Mouse (Mus musculus): ENCODE data around the gene Vcan. TPM values are rescaled to one million over a fixed set of nuclear protein-coding genes. Genes with fewer than 3 reads are reported as not detected.

The Vcan gene
- 0.40 and 1.0 TPM in 2 replicates for polyA plus RNA-seq (2012; rRNA removed)

GRCm38 (mm10) chr13:89741766-89742685, at the start of gene Vcan:
Vcan (minus strand) TSS chr13:89742509.
- Histone ChIP-seq H3K27me3 (ENCODE audit: control insufficient read depth, insufficient read depth, low read length) (peaks cover 14% of the 10 kb centered on the region), H3K4me1 (ENCODE audit: control insufficient read depth, insufficient read depth, insufficient read length) (peaks cover 2% of the 10 kb centered on the region; the same call in 1 of the 2 replicates), H3K27ac (ENCODE audit: insufficient read depth, low read length) (no peak within 1 kb of the TSS), H3K4me3 (ENCODE audit: extremely low read depth, insufficient read depth, insufficient read length) (peak within 1 kb of the TSS; percentile 20; the same call in 1 of the 2 replicates), H3K36me3 (ENCODE audit: control insufficient read depth, insufficient read depth, low read length) (no peaks in the 10 kb centered on the region)
- no peak for TF ChIP-seq POLR2A (IDR thresholded peaks at IDR 0.05; ENCODE audit: low read depth, low read length)
- TF ChIP-seq CTCF (IDR thresholded peaks at IDR 0.05; ENCODE audit: extremely low read depth, insufficient read depth, insufficient read length, insufficient replicate concordance): no peak
- 3% methylated on average over 40 of the region's 40 CpGs for WGBS
- peak in 1 of 2 experiments; percentile 3 for DNase-seq (ENCODE audit: low read depth in 1 of 2, low spot score in 2 of 2)

GRCm38 (mm10) chr13:89791475-89791874, 49.2 kb upstream of the Vcan start:
- DNase-seq (ENCODE audit: low read depth in 1 of 2, low spot score in 2 of 2): no peak
- TF ChIP-seq POLR2A (IDR thresholded peaks at IDR 0.05; ENCODE audit: low read depth, low read length): no peak
- TF ChIP-seq CTCF (IDR thresholded peaks at IDR 0.05; ENCODE audit: extremely low read depth, insufficient read depth, insufficient read length, insufficient replicate concordance): no peak
- Histone ChIP-seq H3K4me3 (ENCODE audit: extremely low read depth, insufficient read depth, insufficient read length) (no peak overlapping the region), H3K36me3 (ENCODE audit: control insufficient read depth, insufficient read depth, low read length) (no peaks in the 10 kb centered on the region), H3K27me3 (ENCODE audit: control insufficient read depth, insufficient read depth, low read length) (no peaks in the 10 kb centered on the region), H3K4me1 (ENCODE audit: control insufficient read depth, insufficient read depth, insufficient read length) (no peaks in the 10 kb centered on the region), H3K27ac (ENCODE audit: insufficient read depth, low read length) (no peak overlapping the region)
- 75% methylated on average over 5 of the region's 5 CpGs for WGBS

GRCm38 (mm10) chr13:89782886-89783285, 40.6 kb upstream of the Vcan start:
- no peak overlapping the region for H3K27ac ChIP-seq (ENCODE audit: insufficient read depth, low read length)
- no peaks in the 10 kb centered on the region for H3K36me3 ChIP-seq (ENCODE audit: control insufficient read depth, insufficient read depth, low read length)
- no peak for DNase-seq (ENCODE audit: low read depth in 1 of 2, low spot score in 2 of 2)
- no peak for TF ChIP-seq CTCF (IDR thresholded peaks at IDR 0.05; ENCODE audit: extremely low read depth, insufficient read depth, insufficient read length, insufficient replicate concordance)
- TF ChIP-seq POLR2A (IDR thresholded peaks at IDR 0.05; ENCODE audit: low read depth, low read length): no peak
- no peaks in the 10 kb centered on the region for H3K4me1 ChIP-seq (ENCODE audit: control insufficient read depth, insufficient read depth, insufficient read length)
- 7% methylated on average over 2 of the region's 2 CpGs for WGBS
- H3K27me3 ChIP-seq (ENCODE audit: control insufficient read depth, insufficient read depth, low read length): no peaks in the 10 kb centered on the region
- no peak overlapping the region for H3K4me3 ChIP-seq (ENCODE audit: extremely low read depth, insufficient read depth, insufficient read length)

GRCm38 (mm10) chr13:89780276-89780675, 38.0 kb upstream of the Vcan start:
- Histone ChIP-seq H3K36me3 (ENCODE audit: control insufficient read depth, insufficient read depth, low read length) (no peaks in the 10 kb centered on the region), H3K27me3 (ENCODE audit: control insufficient read depth, insufficient read depth, low read length) (no peaks in the 10 kb centered on the region), H3K27ac (ENCODE audit: insufficient read depth, low read length) (no peak overlapping the region), H3K4me3 (ENCODE audit: extremely low read depth, insufficient read depth, insufficient read length) (no peak overlapping the region), H3K4me1 (ENCODE audit: control insufficient read depth, insufficient read depth, insufficient read length) (no peaks in the 10 kb centered on the region)
- no peak for TF ChIP-seq POLR2A (IDR thresholded peaks at IDR 0.05; ENCODE audit: low read depth, low read length)
- no peak for TF ChIP-seq CTCF (IDR thresholded peaks at IDR 0.05; ENCODE audit: extremely low read depth, insufficient read depth, insufficient read length, insufficient replicate concordance)
- WGBS: 75% methylated on average over 3 of the region's 3 CpGs
- no peak for DNase-seq (ENCODE audit: low read depth in 1 of 2, low spot score in 2 of 2)

- Histone ChIP-seq H3K36me3 (ENCODE audit: control insufficient read depth, insufficient read depth, low read length) (no peaks in the 10 kb centered on the region), H3K27me3 (ENCODE audit: control insufficient read depth, insufficient read depth, low read length) (no peaks in the 10 kb centered on the region), H3K4me3 (ENCODE audit: extremely low read depth, insufficient read depth, insufficient read length) (no peak overlapping the region), H3K4me1 (ENCODE audit: control insufficient read depth, insufficient read depth, insufficient read length) (no peaks in the 10 kb centered on the region), H3K27ac (ENCODE audit: insufficient read depth, low read length) (no peak overlapping the region)
- TF ChIP-seq CTCF (IDR thresholded peaks at IDR 0.05; ENCODE audit: extremely low read depth, insufficient read depth, insufficient read length, insufficient replicate concordance) (no peak), POLR2A (IDR thresholded peaks at IDR 0.05; ENCODE audit: low read depth, low read length) (no peak)
- WGBS: 59% methylated on average over 7 of the region's 7 CpGs
- DNase-seq (ENCODE audit: low read depth in 1 of 2, low spot score in 2 of 2): peak in 1 of 2 experiments; percentile 7
Observed at GRCm38 (mm10) chr13:89779208-89779911, 37.1 kb upstream of the Vcan start.

GRCm38 (mm10) chr13:89777764-89778163, 35.5 kb upstream of the Vcan start:
- H3K36me3 ChIP-seq (ENCODE audit: control insufficient read depth, insufficient read depth, low read length): no peaks in the 10 kb centered on the region
- no peak for DNase-seq (ENCODE audit: low read depth in 1 of 2, low spot score in 2 of 2)
- no peak overlapping the region for H3K4me3 ChIP-seq (ENCODE audit: extremely low read depth, insufficient read depth, insufficient read length)
- no peaks in the 10 kb centered on the region for H3K4me1 ChIP-seq (ENCODE audit: control insufficient read depth, insufficient read depth, insufficient read length)
- WGBS: 82% methylated on average over 1 of the region's 1 CpGs
- no peak overlapping the region for H3K27ac ChIP-seq (ENCODE audit: insufficient read depth, low read length)
- no peak for TF ChIP-seq CTCF (IDR thresholded peaks at IDR 0.05; ENCODE audit: extremely low read depth, insufficient read depth, insufficient read length, insufficient replicate concordance)
- no peak for TF ChIP-seq POLR2A (IDR thresholded peaks at IDR 0.05; ENCODE audit: low read depth, low read length)
- no peaks in the 10 kb centered on the region for H3K27me3 ChIP-seq (ENCODE audit: control insufficient read depth, insufficient read depth, low read length)
